Mouse (Mus musculus): ENCODE measurements around the gene Olfr1375. TPM values are rescaled to one million over a fixed set of nuclear protein-coding genes. Genes with fewer than 3 reads are reported as not detected.
"Not testable (repeated sequence)": the region's sequence is repeated elsewhere in the genome, so short reads cannot be mapped to it uniquely, and the experiment has no call there.

Gene Olfr1375
- polyA plus RNA-seq, 1 experiment from 2014 or later: not detected

- Histone ChIP-seq H3K36me3 (ENCODE audit: control insufficient read depth, insufficient read depth, low read length) (no peaks in the 10 kb centered on the region), H3K4me3 (ENCODE audit: control insufficient read depth in 1 of 2, insufficient read depth in 1 of 2, low read depth in 1 of 2, low read length in 2 of 2) (no peak overlapping the region), H3K27me3 (ENCODE audit: control insufficient read depth, insufficient read depth, low read length) (no peaks in the 10 kb centered on the region), H3K27ac (replicated peaks in 1 of 2; ENCODE audit: control insufficient read depth in 1 of 2, insufficient read depth in 1 of 2, low read depth in 2 of 2, low read length in 2 of 2) (no peak overlapping the region), H3K4me1 (ENCODE audit: control insufficient read depth in 2 of 2, insufficient read depth in 2 of 2, low read length in 2 of 2) (peaks cover 0 to 3% of the 10 kb centered on the region in 2 experiments; a peak in 1 of 4 replicates), H3K9me3 (ENCODE audit: control insufficient read depth, low read length) (0 out of 2 replicates have a peak, but pooled peaks cover 3% of the 10 kb centered on the region), H3K9ac (ENCODE audit: low read length) (no peak overlapping the region), H3K4me2 (ENCODE audit: low read length) (no peak overlapping the region)
- no peak for ATAC-seq (ENCODE audit: insufficient number of reproducible peaks, insufficient read depth, low FRiP score, low read depth)
- 4% methylated on average over 1 of the region's 1 CpGs for WGBS
Observed at GRCm38 (mm10) chr11:51032851-51033250, 15.1 kb upstream of the Olfr1375 start.

GRCm38 (mm10) chr11:51034141-51034540 lies 13.8 kb upstream of the Olfr1375 start:
- not testable (repeated sequence) for H3K27ac ChIP-seq (replicated peaks in 1 of 2; ENCODE audit: control insufficient read depth in 1 of 2, insufficient read depth in 1 of 2, low read depth in 2 of 2, low read length in 2 of 2); H3K27me3 ChIP-seq (ENCODE audit: control insufficient read depth, insufficient read depth, low read length); H3K4me2 ChIP-seq (ENCODE audit: low read length); H3K4me3 ChIP-seq (ENCODE audit: control insufficient read depth in 1 of 2, insufficient read depth in 1 of 2, low read depth in 1 of 2, low read length in 2 of 2); ATAC-seq (ENCODE audit: insufficient number of reproducible peaks, insufficient read depth, low FRiP score, low read depth); H3K9me3 ChIP-seq (ENCODE audit: control insufficient read depth, low read length); H3K9ac ChIP-seq (ENCODE audit: low read length); H3K36me3 ChIP-seq (ENCODE audit: control insufficient read depth, insufficient read depth, low read length); H3K4me1 ChIP-seq (ENCODE audit: control insufficient read depth in 2 of 2, insufficient read depth in 2 of 2, low read length in 2 of 2)

GRCm38 (mm10) chr11:51035951-51036350 lies 12.0 kb upstream of the Olfr1375 start:
- Histone ChIP-seq H3K4me1 (ENCODE audit: control insufficient read depth in 2 of 2, insufficient read depth in 2 of 2, low read length in 2 of 2) (peaks cover 0 to 3% of the 10 kb centered on the region in 2 experiments; a peak in 1 of 4 replicates), H3K4me3 (ENCODE audit: control insufficient read depth in 1 of 2, insufficient read depth in 1 of 2, low read depth in 1 of 2, low read length in 2 of 2) (no peak overlapping the region), H3K9ac (ENCODE audit: low read length) (no peak overlapping the region), H3K9me3 (ENCODE audit: control insufficient read depth, low read length) (0 out of 2 replicates have a peak, but pooled peaks cover 3% of the 10 kb centered on the region), H3K4me2 (ENCODE audit: low read length) (no peak overlapping the region), H3K27ac (replicated peaks in 1 of 2; ENCODE audit: control insufficient read depth in 1 of 2, insufficient read depth in 1 of 2, low read depth in 2 of 2, low read length in 2 of 2) (no peak overlapping the region), H3K27me3 (ENCODE audit: control insufficient read depth, insufficient read depth, low read length) (no peaks in the 10 kb centered on the region), H3K36me3 (ENCODE audit: control insufficient read depth, insufficient read depth, low read length) (no peaks in the 10 kb centered on the region)
- no peak for ATAC-seq (ENCODE audit: insufficient number of reproducible peaks, insufficient read depth, low FRiP score, low read depth)
- WGBS: 30% methylated on average over 2 of the region's 2 CpGs

- H3K4me3 ChIP-seq (ENCODE audit: control insufficient read depth in 1 of 2, insufficient read depth in 1 of 2, low read depth in 1 of 2, low read length in 2 of 2); H3K4me2 ChIP-seq (ENCODE audit: low read length); H3K4me1 ChIP-seq (ENCODE audit: control insufficient read depth in 2 of 2, insufficient read depth in 2 of 2, low read length in 2 of 2); H3K27me3 ChIP-seq (ENCODE audit: control insufficient read depth, insufficient read depth, low read length); H3K36me3 ChIP-seq (ENCODE audit: control insufficient read depth, insufficient read depth, low read length); ATAC-seq (ENCODE audit: insufficient number of reproducible peaks, insufficient read depth, low FRiP score, low read depth); H3K9ac ChIP-seq (ENCODE audit: low read length); H3K27ac ChIP-seq (replicated peaks in 1 of 2; ENCODE audit: control insufficient read depth in 1 of 2, insufficient read depth in 1 of 2, low read depth in 2 of 2, low read length in 2 of 2); H3K9me3 ChIP-seq (ENCODE audit: control insufficient read depth, low read length): not testable (repeated sequence)
- 63% methylated on average over 3 of the region's 3 CpGs for WGBS
Observed at GRCm38 (mm10) chr11:51044776-51045175, 3.1 kb upstream of the Olfr1375 start.

- Histone ChIP-seq H3K27me3 (ENCODE audit: control insufficient read depth, insufficient read depth, low read length) (no peaks in the 10 kb centered on the region), H3K36me3 (ENCODE audit: control insufficient read depth, insufficient read depth, low read length) (no peaks in the 10 kb centered on the region), H3K4me2 (ENCODE audit: low read length) (no peak overlapping the region), H3K27ac (replicated peaks in 1 of 2; ENCODE audit: control insufficient read depth in 1 of 2, insufficient read depth in 1 of 2, low read depth in 2 of 2, low read length in 2 of 2) (no peak overlapping the region), H3K9me3 (ENCODE audit: control insufficient read depth, low read length) (no peaks in the 10 kb centered on the region), H3K9ac (ENCODE audit: low read length) (no peak overlapping the region), H3K4me3 (ENCODE audit: control insufficient read depth in 1 of 2, insufficient read depth in 1 of 2, low read depth in 1 of 2, low read length in 2 of 2) (no peak overlapping the region), H3K4me1 (ENCODE audit: control insufficient read depth in 2 of 2, insufficient read depth in 2 of 2, low read length in 2 of 2) (no peaks in the 10 kb centered on the region)
- ATAC-seq (ENCODE audit: insufficient number of reproducible peaks, insufficient read depth, low FRiP score, low read depth): no peak
- 43% methylated on average over 2 of the region's 2 CpGs for WGBS
Observed at GRCm38 (mm10) chr11:51051678-51052077, 3.8 kb downstream of the Olfr1375 start.

- Histone ChIP-seq H3K4me2 (ENCODE audit: low read length) (no peak overlapping the region), H3K9me3 (ENCODE audit: control insufficient read depth, low read length) (no peaks in the 10 kb centered on the region), H3K27me3 (ENCODE audit: control insufficient read depth, insufficient read depth, low read length) (no peaks in the 10 kb centered on the region), H3K4me3 (ENCODE audit: control insufficient read depth in 1 of 2, insufficient read depth in 1 of 2, low read depth in 1 of 2, low read length in 2 of 2) (no peak overlapping the region), H3K4me1 (ENCODE audit: control insufficient read depth in 2 of 2, insufficient read depth in 2 of 2, low read length in 2 of 2) (no peaks in the 10 kb centered on the region), H3K27ac (replicated peaks in 1 of 2; ENCODE audit: control insufficient read depth in 1 of 2, insufficient read depth in 1 of 2, low read depth in 2 of 2, low read length in 2 of 2) (no peak overlapping the region), H3K36me3 (ENCODE audit: control insufficient read depth, insufficient read depth, low read length) (no peaks in the 10 kb centered on the region), H3K9ac (ENCODE audit: low read length) (no peak overlapping the region)
- 38% methylated on average over 3 of the region's 3 CpGs for WGBS
- no peak for ATAC-seq (ENCODE audit: insufficient number of reproducible peaks, insufficient read depth, low FRiP score, low read depth)
Observed at GRCm38 (mm10) chr11:51053230-51053629, 5.3 kb downstream of the Olfr1375 start.

GRCm38 (mm10) chr11:51059151-51059571 lies 11.3 kb downstream of the Olfr1375 start, which contains the start of gene Zfp354a:
Gene Zfp354a (plus strand): TSS chr11:51059257.
- H3K4me2 ChIP-seq (ENCODE audit: low read length): peak within 1 kb of the TSS; percentile 89
- no peaks in the 10 kb centered on the region for H3K9me3 ChIP-seq (ENCODE audit: control insufficient read depth, low read length)
- WGBS: under 1% methylated on average over 32 of the region's 32 CpGs
- ATAC-seq (ENCODE audit: insufficient number of reproducible peaks, insufficient read depth, low FRiP score, low read depth): peak; percentile 87
- peaks cover 30% of the 10 kb centered on the region for H3K36me3 ChIP-seq (ENCODE audit: control insufficient read depth, insufficient read depth, low read length)
- H3K4me3 ChIP-seq (ENCODE audit: control insufficient read depth in 1 of 2, insufficient read depth in 1 of 2, low read depth in 1 of 2, low read length in 2 of 2): peak within 1 kb of the TSS; percentile 84 to 85
- H3K27me3 ChIP-seq (ENCODE audit: control insufficient read depth, insufficient read depth, low read length): no peaks in the 10 kb centered on the region
- H3K4me1 ChIP-seq (ENCODE audit: control insufficient read depth in 2 of 2, insufficient read depth in 2 of 2, low read length in 2 of 2): peaks cover 5 to 6% of the 10 kb centered on the region in 2 experiments; a peak in 2 of 4 replicates
- peak within 1 kb of the TSS; percentile 86 for H3K9ac ChIP-seq (ENCODE audit: low read length)
- H3K27ac ChIP-seq (replicated peaks in 1 of 2; ENCODE audit: control insufficient read depth in 1 of 2, insufficient read depth in 1 of 2, low read depth in 2 of 2, low read length in 2 of 2): peak within 1 kb of the TSS; percentile 50 to 53; a peak in 2 of 4 replicates

GRCm38 (mm10) chr11:51059640-51060039 lies 11.7 kb downstream of the Olfr1375 start:
- peak; percentile 11; the same call in 1 of the 2 replicates for ATAC-seq (ENCODE audit: insufficient number of reproducible peaks, insufficient read depth, low FRiP score, low read depth)
- WGBS: 14% methylated on average over 14 of the region's 14 CpGs
- H3K9me3 ChIP-seq (ENCODE audit: control insufficient read depth, low read length): no peaks in the 10 kb centered on the region
- peaks cover 5 to 6% of the 10 kb centered on the region in 2 experiments; a peak in 2 of 4 replicates for H3K4me1 ChIP-seq (ENCODE audit: control insufficient read depth in 2 of 2, insufficient read depth in 2 of 2, low read length in 2 of 2)
- peak overlapping the region; percentile 86 for H3K9ac ChIP-seq (ENCODE audit: low read length)
- H3K4me3 ChIP-seq (ENCODE audit: control insufficient read depth in 1 of 2, insufficient read depth in 1 of 2, low read depth in 1 of 2, low read length in 2 of 2): peak overlapping the region; percentile 84 to 85
- no peak overlapping the region for H3K27ac ChIP-seq (replicated peaks in 1 of 2; ENCODE audit: control insufficient read depth in 1 of 2, insufficient read depth in 1 of 2, low read depth in 2 of 2, low read length in 2 of 2)
- peak overlapping the region; percentile 89 for H3K4me2 ChIP-seq (ENCODE audit: low read length)
- no peaks in the 10 kb centered on the region for H3K27me3 ChIP-seq (ENCODE audit: control insufficient read depth, insufficient read depth, low read length)
- H3K36me3 ChIP-seq (ENCODE audit: control insufficient read depth, insufficient read depth, low read length): peaks cover 34% of the 10 kb centered on the region

Measured in heart, embryonic 14.5 days (tissue).